Mouse (Mus musculus): ENCODE data around the gene Naaladl2.

DNA sequence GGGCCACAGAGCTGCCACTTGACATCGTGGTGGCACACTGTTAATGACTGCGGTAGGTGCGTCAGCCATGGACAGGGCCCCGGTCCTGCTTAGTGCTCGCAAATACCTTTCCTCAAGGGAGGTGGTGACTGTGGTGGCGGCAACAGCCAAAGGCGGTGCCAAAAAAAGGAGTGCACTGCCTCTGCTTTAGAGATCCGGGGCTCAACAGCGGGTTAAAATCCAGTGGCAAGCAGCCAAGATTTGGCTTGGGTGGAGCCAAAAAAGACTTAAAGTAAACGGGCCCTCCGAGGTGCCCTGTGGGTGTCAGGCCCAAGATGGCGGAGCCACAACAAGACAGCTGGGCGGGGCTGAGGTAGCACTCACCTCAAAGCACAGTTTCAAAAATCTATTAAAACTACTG, 7.7 kb upstream of the Naaladl2 start:
- TF ChIP-seq POLR2A (IDR thresholded peaks at IDR 0.05; ENCODE audit: borderline replicate concordance, low read depth, low read length) = no peak
- no peak for TF ChIP-seq CTCF (IDR thresholded peaks at IDR 0.05; ENCODE audit: low read depth, low read length)

All from bone marrow macrophage, adult 2 months (primary cell).